Mouse (Mus musculus) cerebellum, postnatal 4 days (tissue): Measurements from ENCODE around the gene Wfdc18.

Experiments used
- DNase-seq, 2 experiments: peaks; one replicate each; pipeline ENCODE4 v3.0.0; 2022; ENCODE audit warnings: low spot score in 2 of 2, mixed read lengths in 1 of 2

The Wfdc18 gene

GRCm38 (mm10) chr11:83742731-83743355 lies 34.0 kb downstream of the Wfdc18 start:
- no peak for DNase-seq

DNA sequence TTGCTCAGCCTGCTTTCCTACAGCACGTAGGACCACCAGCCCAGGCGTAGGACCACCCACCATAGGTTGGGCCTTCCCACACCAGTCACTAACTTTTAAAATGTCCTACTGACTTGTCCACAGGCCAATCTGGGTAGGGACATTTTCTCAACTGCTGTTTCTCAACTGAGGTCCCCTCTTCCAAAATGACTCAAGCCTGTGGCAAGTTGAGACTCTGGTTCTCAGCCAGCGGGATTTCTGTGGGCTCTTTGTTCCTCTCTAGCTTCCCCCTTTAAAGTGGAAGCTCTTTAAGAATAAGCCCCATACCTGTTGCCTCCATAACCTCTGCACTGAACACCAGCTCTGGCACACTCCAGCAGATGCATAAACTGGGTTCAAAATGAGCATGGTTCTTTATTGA lies 34.7 kb downstream of the Wfdc18 start:
- no peak for DNase-seq

- DNase-seq, result no peak
These were observed 37.3 kb downstream of the Wfdc18 start for GRCm38 (mm10) chr11:83746152-83746551.

GRCm38 (mm10) chr11:83746681-83747080 lies 37.9 kb downstream of the Wfdc18 start, which contains the start of gene Wfdc21:
Wfdc21 (plus strand) TSS chr11:83746940.
- no peak for DNase-seq

GRCm38 (mm10) chr11:83747376-83748265 lies 38.8 kb downstream of the Wfdc18 start:
- DNase-seq, result no peak

DNA sequence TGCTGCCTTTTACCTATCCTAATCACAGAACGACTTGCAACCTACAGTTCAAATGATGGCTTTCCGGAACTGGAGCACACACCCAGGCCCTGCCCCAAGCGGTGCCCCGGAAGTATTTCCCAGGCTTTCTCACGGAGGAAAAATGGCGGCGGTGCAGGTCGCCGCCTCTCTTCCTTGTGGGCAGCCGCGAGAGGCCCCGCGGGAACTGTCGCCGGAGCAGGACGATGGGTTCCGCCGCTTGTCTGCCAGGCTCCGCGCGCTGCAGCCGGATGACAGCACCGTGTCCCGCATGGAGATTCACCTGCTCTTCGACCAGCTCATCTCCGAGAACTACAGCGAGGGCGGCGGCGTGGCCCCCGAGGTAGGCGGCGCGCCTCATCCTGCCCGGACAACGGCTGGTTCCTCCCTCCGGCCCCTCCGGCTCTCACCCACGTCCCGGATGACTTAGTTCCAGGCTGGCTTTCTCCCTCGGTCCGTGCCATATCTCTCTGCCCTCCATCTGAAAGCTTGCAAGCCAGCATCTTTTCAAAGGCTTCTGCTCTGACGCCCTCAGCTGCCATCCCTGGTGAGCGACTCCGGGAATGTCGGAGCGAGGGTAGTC lies 44.9 kb downstream of the Wfdc18 start, which contains the start of gene Heatr6:
TSS of gene Heatr6 (plus strand) at position 116 of the 601 bp plus-strand sequence.
- peak; percentile 83 to 92 for DNase-seq

DNA sequence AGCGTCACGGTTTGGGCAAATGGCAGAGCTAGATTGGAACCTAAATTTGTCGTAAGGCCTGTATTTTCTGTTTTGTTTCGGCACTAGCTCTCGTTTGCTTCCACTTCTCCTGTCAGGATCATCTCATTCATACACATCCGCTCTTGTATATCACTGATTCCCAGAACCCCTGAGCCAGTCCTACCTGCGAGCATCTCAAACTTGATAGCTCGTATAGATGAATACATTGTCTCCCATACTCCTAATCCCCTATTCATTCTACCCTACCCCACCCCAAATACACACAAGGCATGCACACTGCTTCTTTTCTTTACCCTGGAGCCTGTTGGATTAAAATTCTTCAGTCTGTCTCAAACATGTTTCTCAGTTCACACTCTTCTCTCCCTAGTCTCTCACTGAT lies 45.4 kb downstream of the Wfdc18 start:
- no peak for DNase-seq
